ENCODE assay signal across 8 mouse cellular contexts in genomic region chr5:115163563-115163962, GRCm38 (mm10). TPM values are rescaled to one million over a fixed set of nuclear protein-coding genes. Genes with fewer than 3 reads are reported as not detected.
A peak's percentile ranks its signal among the peaks of the same experiment; 100 is the strongest.
DNase-seq lines count a peak whose midpoint lies in the region; ATAC-seq and TF ChIP-seq lines count a peak whose summit lies in the region.

No protein-coding gene starts in this region.

- 0 out of 2 replicates have a peak, but pooled peaks cover 2% of the 10 kb centered on the region for H3K4me1 ChIP-seq in hindbrain, embryonic 11.5 days (replicated peaks; ENCODE audit: control insufficient read depth, insufficient read depth, low read length)
- H3K4me1 ChIP-seq in hindbrain, embryonic 13.5 days (replicated peaks): peaks cover 22% of the 10 kb centered on the region
- H3K4me1 ChIP-seq in embryonic facial prominence, embryonic 11.5 days (ENCODE audit: control insufficient read depth, insufficient read depth, low read length): no peaks in the 10 kb centered on the region
- H3K4me1 ChIP-seq in intestine, postnatal 0 days (replicated peaks; ENCODE audit: control insufficient read depth, insufficient read depth, low read length): 0 out of 2 replicates have a peak, but pooled peaks cover 3% of the 10 kb centered on the region
- peaks cover 37% of the 10 kb centered on the region for H3K4me1 ChIP-seq in limb, embryonic 13.5 days

- peak; percentile 72 for TF ChIP-seq CTCF in intestine, postnatal 0 days (IDR thresholded peaks at IDR 0.05; ENCODE audit: low read depth)

- no peak for ATAC-seq in hindbrain, embryonic 11.5 days (ENCODE audit: low FRiP score)
- no peak for ATAC-seq in hindbrain, embryonic 13.5 days (ENCODE audit: low FRiP score)
- ATAC-seq in embryonic facial prominence, embryonic 11.5 days (replicated peaks; ENCODE audit: insufficient number of reproducible peaks, low FRiP score, low TSS enrichment, low read depth): no peak
- no peak for ATAC-seq in intestine, postnatal 0 days
- ATAC-seq in limb, embryonic 13.5 days (ENCODE audit: low FRiP score, low read depth): no peak

- 43% methylated on average over 8 of the region's 8 CpGs for WGBS in hindbrain, embryonic 11.5 days
- 44% methylated on average over 8 of the region's 8 CpGs for WGBS in hindbrain, embryonic 13.5 days
- WGBS in embryonic facial prominence, embryonic 11.5 days: 39% methylated on average over 8 of the region's 8 CpGs
- 40% methylated on average over 8 of the region's 8 CpGs for WGBS in intestine, postnatal 0 days
- 42% methylated on average over 8 of the region's 8 CpGs for WGBS in limb, embryonic 13.5 days

- no peak overlapping the region for H3K27ac ChIP-seq in hindbrain, embryonic 11.5 days (ENCODE audit: low read depth, low read length)
- no peak overlapping the region for H3K27ac ChIP-seq in hindbrain, embryonic 13.5 days
- H3K27ac ChIP-seq in embryonic facial prominence, embryonic 11.5 days (replicated peaks; ENCODE audit: low read depth, low read length): no peak overlapping the region
- H3K27ac ChIP-seq in intestine, postnatal 0 days (ENCODE audit: low read depth, low read length): no peak overlapping the region
- H3K27ac ChIP-seq in limb, embryonic 13.5 days: no peak overlapping the region

- no peaks in the 10 kb centered on the region for H3K9me3 ChIP-seq in hindbrain, embryonic 11.5 days (ENCODE audit: control insufficient read depth, low read length)
- no peaks in the 10 kb centered on the region for H3K9me3 ChIP-seq in hindbrain, embryonic 13.5 days
- H3K9me3 ChIP-seq in embryonic facial prominence, embryonic 11.5 days (replicated peaks; ENCODE audit: control insufficient read depth, low read length): no peaks in the 10 kb centered on the region
- no peaks in the 10 kb centered on the region for H3K9me3 ChIP-seq in intestine, postnatal 0 days (ENCODE audit: control insufficient read depth)
- no peaks in the 10 kb centered on the region for H3K9me3 ChIP-seq in limb, embryonic 13.5 days

- DNase-seq in hindbrain, embryonic 11.5 days (ENCODE audit: low spot score): peak; percentile 54
- peak; percentile 90 for DNase-seq in R1 (ENCODE audit: low read depth, low spot score)
- peak; percentile 46 for DNase-seq in embryonic facial prominence, embryonic 11.5 days (ENCODE audit: low spot score)
- peak; percentile 73 for DNase-seq in retina, postnatal 1 day
- DNase-seq in thymus, postnatal 4 days: peak; percentile 82

- no peaks in the 10 kb centered on the region for H3K36me3 ChIP-seq in hindbrain, embryonic 11.5 days (ENCODE audit: control insufficient read depth, insufficient read depth, low read length)
- no peaks in the 10 kb centered on the region for H3K36me3 ChIP-seq in hindbrain, embryonic 13.5 days
- no peaks in the 10 kb centered on the region for H3K36me3 ChIP-seq in embryonic facial prominence, embryonic 11.5 days (replicated peaks; ENCODE audit: control insufficient read depth, insufficient read depth, low read depth, low read length)
- no peaks in the 10 kb centered on the region for H3K36me3 ChIP-seq in intestine, postnatal 0 days (ENCODE audit: control insufficient read depth, insufficient read depth)
- H3K36me3 ChIP-seq in limb, embryonic 13.5 days: no peaks in the 10 kb centered on the region

- no peak overlapping the region for H3K4me2 ChIP-seq in hindbrain, embryonic 11.5 days (replicated peaks; ENCODE audit: low read depth, low read length)
- no peak overlapping the region for H3K4me2 ChIP-seq in hindbrain, embryonic 13.5 days
- H3K4me2 ChIP-seq in embryonic facial prominence, embryonic 11.5 days (ENCODE audit: low read depth, low read length): 0 out of 2 replicates have a peak overlapping the region, but pooled peaks have one; percentile 8
- no peak overlapping the region for H3K4me2 ChIP-seq in intestine, postnatal 0 days (replicated peaks; ENCODE audit: low read depth)
- peak overlapping the region; percentile 39 for H3K4me2 ChIP-seq in limb, embryonic 13.5 days (replicated peaks)

- no peaks in the 10 kb centered on the region for H3K27me3 ChIP-seq in hindbrain, embryonic 11.5 days (ENCODE audit: control insufficient read depth, insufficient read depth, low read length)
- H3K27me3 ChIP-seq in hindbrain, embryonic 13.5 days: no peaks in the 10 kb centered on the region
- H3K27me3 ChIP-seq in embryonic facial prominence, embryonic 11.5 days (ENCODE audit: control insufficient read depth, insufficient read depth, low read length): no peaks in the 10 kb centered on the region
- no peaks in the 10 kb centered on the region for H3K27me3 ChIP-seq in intestine, postnatal 0 days (replicated peaks; ENCODE audit: control insufficient read depth, insufficient read depth, low read length)
- H3K27me3 ChIP-seq in limb, embryonic 13.5 days: no peaks in the 10 kb centered on the region

- H3K9ac ChIP-seq in hindbrain, embryonic 11.5 days (ENCODE audit: low read depth, low read length): no peak overlapping the region
- no peak overlapping the region for H3K9ac ChIP-seq in hindbrain, embryonic 13.5 days
- no peak overlapping the region for H3K9ac ChIP-seq in embryonic facial prominence, embryonic 11.5 days (replicated peaks; ENCODE audit: low read length)
- H3K9ac ChIP-seq in intestine, postnatal 0 days (ENCODE audit: low read depth, low read length): no peak overlapping the region
- no peak overlapping the region; the same call in 1 of the 2 replicates for H3K9ac ChIP-seq in limb, embryonic 13.5 days

- H3K4me3 ChIP-seq in hindbrain, embryonic 11.5 days (ENCODE audit: low read depth, low read length): no peak overlapping the region
- no peak overlapping the region for H3K4me3 ChIP-seq in hindbrain, embryonic 13.5 days
- no peak overlapping the region for H3K4me3 ChIP-seq in embryonic facial prominence, embryonic 11.5 days (ENCODE audit: low read depth, low read length)
- H3K4me3 ChIP-seq in intestine, postnatal 0 days (ENCODE audit: low read depth, low read length): no peak overlapping the region
- peak overlapping the region; percentile 9; the same call in 1 of the 2 replicates for H3K4me3 ChIP-seq in limb, embryonic 13.5 days

RNA-seq across cellular contexts. Expression of gene Mlec, which starts 5.6 kb away (rescaled TPM):
- polyA plus RNA-seq in hindbrain, embryonic 11.5 days (2014; fragmentation: Nextera tagmentation; extraction: Ambion mirVana): 41.2 and 44.1 TPM in 2 replicates
- polyA plus RNA-seq in hindbrain, embryonic 13.5 days (2015; fragmentation: Nextera tagmentation; extraction: Ambion mirVana): 22.3 and 27.2 TPM in 2 replicates
- 36.6 and 37.5 TPM in 2 replicates for polyA plus RNA-seq in embryonic facial prominence, embryonic 11.5 days (2014; fragmentation: Nextera tagmentation; extraction: Ambion mirVana)
- polyA plus RNA-seq in intestine, postnatal 0 days (2015; fragmentation: Nextera tagmentation; extraction: Ambion mirVana): 56.7 and 59.7 TPM in 2 replicates
- polyA plus RNA-seq in limb, embryonic 13.5 days (2015; fragmentation: Nextera tagmentation; extraction: Ambion mirVana): 66.1 and 78.1 TPM in 2 replicates

RNA-seq across cellular contexts. Expression of gene Unc119b, which starts 28.8 kb away (rescaled TPM):
- 46.8 and 57.2 TPM in 2 replicates for polyA plus RNA-seq in hindbrain, embryonic 11.5 days (2014; fragmentation: Nextera tagmentation; extraction: Ambion mirVana)
- 36.7 and 38.0 TPM in 2 replicates for polyA plus RNA-seq in hindbrain, embryonic 13.5 days (2015; fragmentation: Nextera tagmentation; extraction: Ambion mirVana)
- 49.6 and 53.0 TPM in 2 replicates for polyA plus RNA-seq in embryonic facial prominence, embryonic 11.5 days (2014; fragmentation: Nextera tagmentation; extraction: Ambion mirVana)
- polyA plus RNA-seq in intestine, postnatal 0 days (2015; fragmentation: Nextera tagmentation; extraction: Ambion mirVana): 10.1 and 12.2 TPM in 2 replicates
- polyA plus RNA-seq in limb, embryonic 13.5 days (2015; fragmentation: Nextera tagmentation; extraction: Ambion mirVana): 45.5 and 47.1 TPM in 2 replicates

RNA-seq across cellular contexts. Expression of gene Cabp1, which starts 30.6 kb away (rescaled TPM):
- 5.0 and 7.6 TPM in 2 replicates for polyA plus RNA-seq in hindbrain, embryonic 11.5 days (2014; fragmentation: Nextera tagmentation; extraction: Ambion mirVana)
- polyA plus RNA-seq in hindbrain, embryonic 13.5 days (2015; fragmentation: Nextera tagmentation; extraction: Ambion mirVana): 12.4 and 13.0 TPM in 2 replicates
- 2.4 and 2.7 TPM in 2 replicates for polyA plus RNA-seq in embryonic facial prominence, embryonic 11.5 days (2014; fragmentation: Nextera tagmentation; extraction: Ambion mirVana)
- polyA plus RNA-seq in intestine, postnatal 0 days (2015; fragmentation: Nextera tagmentation; extraction: Ambion mirVana): 0.57 and 0.90 TPM in 2 replicates
- polyA plus RNA-seq in limb, embryonic 13.5 days (2015; fragmentation: Nextera tagmentation; extraction: Ambion mirVana): 0.75 and 0.91 TPM in 2 replicates

RNA-seq across cellular contexts. Expression of gene Acads, which starts 44.4 kb away (rescaled TPM):
- 22.9 and 30.8 TPM in 2 replicates for polyA plus RNA-seq in hindbrain, embryonic 11.5 days (2014; fragmentation: Nextera tagmentation; extraction: Ambion mirVana)
- polyA plus RNA-seq in hindbrain, embryonic 13.5 days (2015; fragmentation: Nextera tagmentation; extraction: Ambion mirVana): 24.4 and 25.2 TPM in 2 replicates
- 27.7 and 31.8 TPM in 2 replicates for polyA plus RNA-seq in embryonic facial prominence, embryonic 11.5 days (2014; fragmentation: Nextera tagmentation; extraction: Ambion mirVana)
- 100 and 113 TPM in 2 replicates for polyA plus RNA-seq in intestine, postnatal 0 days (2015; fragmentation: Nextera tagmentation; extraction: Ambion mirVana)
- polyA plus RNA-seq in limb, embryonic 13.5 days (2015; fragmentation: Nextera tagmentation; extraction: Ambion mirVana): 56.5 and 56.9 TPM in 2 replicates

Comparison
In these comparisons a context has a peak if more than half of its experiments do, and no peak if none do; other contexts are left out.
1. H3K4me2 ChIP-seq: peak in embryonic facial prominence, embryonic 11.5 days (single experiment) and limb, embryonic 13.5 days (single experiment); none in hindbrain, embryonic 11.5 days (single experiment), hindbrain, embryonic 13.5 days (single experiment) and intestine, postnatal 0 days (single experiment).
2. Peak in every context shown above with its lines, with median percentiles within 50 percentile points of each other: DNase-seq.